Mouse (Mus musculus) stomach, embryonic 15.5 days (tissue): Measurements from ENCODE around the gene Zfp974. TPM values are rescaled to one million over a fixed set of nuclear protein-coding genes. Genes with fewer than 3 reads are reported as not detected.

Experiments
- ATAC-seq: fragments of 200-750 bp; cut with Nextera tagmentation; 2 replicates; pipeline ENCODE4 v1.8.0; 2017; ENCODE audit warnings: low read depth, moderate number of reproducible peaks, moderate TSS enrichment; ENCODE audit not compliant: insufficient read depth, low FRiP score
- H3K27ac ChIP-seq: fragments of 300-500 bp; sonication (generic); 2 replicates; pipeline ENCODE4 v1.5.1; 2015; ENCODE audit warnings: mild to moderate bottlenecking, inconsistent platforms
- H3K27me3 ChIP-seq: fragments of 300-500 bp; sonication (generic); replicated peaks from 2 replicates; pipeline ENCODE4 v1.6.1; 2015; ENCODE audit warnings: inconsistent platforms
- H3K36me3 ChIP-seq: fragments of 300-500 bp; sonication (generic); 2 replicates; pipeline ENCODE4 v1.6.1; 2015; ENCODE audit warnings: inconsistent platforms
- H3K4me1 ChIP-seq: fragments of 300-500 bp; sonication (generic); 2 replicates; pipeline ENCODE4 v1.6.1; 2015; ENCODE audit warnings: inconsistent platforms
- H3K4me2 ChIP-seq: fragments of 300-500 bp; sonication (generic); 2 replicates; pipeline ENCODE4 v1.6.1; 2015; ENCODE audit warnings: mild to moderate bottlenecking, inconsistent platforms
- H3K4me3 ChIP-seq: fragments of 300-500 bp; sonication (generic); replicated peaks from 2 replicates; pipeline ENCODE4 v1.5.1; 2015; ENCODE audit warnings: inconsistent platforms
- H3K9ac ChIP-seq: fragments of 300-500 bp; sonication (generic); 2 replicates; pipeline ENCODE4 v1.6.1; 2015; ENCODE audit warnings: inconsistent platforms
- H3K9me3 ChIP-seq: fragments of 300-500 bp; sonication (generic); 2 replicates; pipeline ENCODE4 v1.6.1; 2016; ENCODE audit warnings: inconsistent platforms
- WGBS: fragments of 180-500 bp; shearing (Covaris S2); methylation state at CpG from one replicate; pipeline ENCODE4 v1.1.7; 2015; 5-methylcytosine and 5-hydroxymethylcytosine counted together
- polyA plus RNA-seq: library from polyadenylated mRNA; unstranded; fragments of >200 nt; fragmentation: Nextera tagmentation; extraction: Ambion mirVana; gene quantifications from 2 replicates; pipeline ENCODE4 v1.2.1, GENCODE M21; 2015

Gene Zfp974
- polyA plus RNA-seq, 1 experiment from 2014 or later: 9.4 TPM

- peak overlapping the region; percentile 52 for H3K9ac ChIP-seq
- under 1% methylated on average over 22 of the region's 22 CpGs for WGBS
- H3K4me2 ChIP-seq: peak overlapping the region; percentile 67
- peaks cover 8% of the 10 kb centered on the region; the same call in 1 of the 2 replicates for H3K36me3 ChIP-seq
- no peaks in the 10 kb centered on the region for H3K27me3 ChIP-seq
- ATAC-seq: peak; percentile 95
- 0 out of 2 replicates have a peak, but pooled peaks cover 3% of the 10 kb centered on the region for H3K4me1 ChIP-seq
- peak overlapping the region; percentile 92 for H3K27ac ChIP-seq
- H3K4me3 ChIP-seq: peak overlapping the region; percentile 66
- H3K9me3 ChIP-seq: no peaks in the 10 kb centered on the region
Observed at GRCm38 (mm10) chr7:27860396-27861235, 68.6 kb downstream of the Zfp974 start.

DNA sequence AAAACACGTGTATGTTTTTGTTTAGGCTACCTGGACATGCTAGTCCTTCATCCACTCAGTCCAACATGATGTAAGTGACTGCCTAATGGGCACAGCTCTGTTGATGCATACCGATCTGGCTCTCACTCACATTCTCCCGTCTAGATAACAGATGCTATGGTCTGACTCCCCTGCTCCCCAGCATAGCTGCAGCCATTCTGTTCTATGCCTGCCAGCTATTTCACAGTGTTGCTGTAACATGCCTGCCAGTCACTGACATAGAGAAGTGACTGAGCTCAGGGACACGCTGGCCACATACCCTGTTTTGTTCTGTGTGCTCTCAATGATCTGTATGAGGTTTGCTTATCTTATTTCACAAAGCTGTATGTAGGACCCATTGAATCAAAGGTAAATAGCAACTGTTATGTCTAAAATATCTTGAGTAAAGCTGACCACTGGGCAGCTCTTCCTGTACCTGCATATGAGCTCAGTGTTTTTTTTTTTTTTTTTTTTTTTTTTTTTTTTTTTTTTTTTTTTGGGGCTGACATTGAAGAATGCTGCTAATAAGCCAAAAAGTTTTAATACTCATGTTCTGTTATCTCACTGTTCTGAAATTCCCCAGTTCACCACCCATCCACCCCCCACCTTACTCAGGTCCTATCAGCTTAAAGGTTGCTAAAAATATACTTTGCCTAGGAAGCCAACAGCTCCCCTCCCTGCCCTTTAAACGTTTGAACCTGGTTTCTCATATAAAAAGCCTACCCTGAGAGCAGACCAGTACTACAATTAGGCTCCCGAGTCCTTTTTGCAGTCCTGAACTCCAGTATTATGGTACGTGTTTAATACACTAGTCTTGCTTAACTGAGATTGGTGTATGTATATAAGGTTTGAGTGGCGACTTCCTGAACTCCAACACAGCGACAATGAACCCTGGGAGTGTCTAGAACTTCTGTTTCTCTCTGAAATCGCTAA, 69.7 kb downstream of the Zfp974 start:
- peaks cover 8% of the 10 kb centered on the region; the same call in 1 of the 2 replicates for H3K36me3 ChIP-seq
- peak overlapping the region; percentile 67 for H3K4me2 ChIP-seq
- 20% methylated on average over 10 of the region's 10 CpGs for WGBS
- peak overlapping the region; percentile 66 for H3K4me3 ChIP-seq
- peak overlapping the region; percentile 92 for H3K27ac ChIP-seq
- H3K4me1 ChIP-seq: 0 out of 2 replicates have a peak, but pooled peaks cover 3% of the 10 kb centered on the region
- peak overlapping the region; percentile 52; the same call in 1 of the 2 replicates for H3K9ac ChIP-seq
- no peaks in the 10 kb centered on the region for H3K27me3 ChIP-seq
- ATAC-seq: no peak; the same call in 1 of the 2 replicates
- H3K9me3 ChIP-seq: no peaks in the 10 kb centered on the region

Other genes with a start within 250 kb of the Zfp974 start
- gene Zfp607b, start 240.1 kb downstream of the Zfp974 start, polyA plus RNA-seq: 2.9 and 4.2 TPM in 2 replicates
- gene Zfp60, start 198.1 kb downstream of the Zfp974 start, polyA plus RNA-seq: 27.1 and 30.8 TPM in 2 replicates
- gene Zfp626, start 122.3 kb downstream of the Zfp974 start, polyA plus RNA-seq: 2.0 and 2.1 TPM in 2 replicates
- 6.1 and 6.8 TPM in 2 replicates for gene Zfp59, start 90.9 kb downstream of the Zfp974 start, polyA plus RNA-seq
- gene Zfp607a, start 71.9 kb downstream of the Zfp974 start, polyA plus RNA-seq: 3.9 and 4.6 TPM in 2 replicates
- 18.3 and 20.0 TPM in 2 replicates for gene Zfp780b, start 49.7 kb upstream of the Zfp974 start, polyA plus RNA-seq
- gene Zfp850, start 84.7 kb upstream of the Zfp974 start, polyA plus RNA-seq: 3.3 and 3.9 TPM in 2 replicates
- gene Psmc4, start 120.6 kb upstream of the Zfp974 start, polyA plus RNA-seq: 243 and 255 TPM in 2 replicates
- gene Fcgbp, start 141.8 kb upstream of the Zfp974 start, polyA plus RNA-seq: 41.3 and 43.3 TPM in 2 replicates
- 0.04 and 0.05 TPM in 2 replicates for gene 9530053A07Rik, start 200.0 kb upstream of the Zfp974 start, polyA plus RNA-seq
- gene Fbl, start 240.2 kb upstream of the Zfp974 start, polyA plus RNA-seq: 108 and 135 TPM in 2 replicates